Mouse (Mus musculus) heart, embryonic 12.5 days (tissue): ENCODE measurements around the gene Arhgap45. TPM values are rescaled to one million over a fixed set of nuclear protein-coding genes. Genes with fewer than 3 reads are reported as not detected.

ENCODE experiments used
- ATAC-seq: fragments of 200-750 bp; cut with Nextera tagmentation; 2 replicates; pipeline ENCODE4 v1.8.0; 2017; ENCODE audit warnings: moderate TSS enrichment, moderate library complexity; ENCODE audit not compliant: insufficient number of reproducible peaks, low FRiP score
- H3K27ac ChIP-seq: fragments of 300-500 bp; sonication (generic); 2 replicates; pipeline ENCODE4 v1.5.1; 2016; ENCODE audit warnings: mild to moderate bottlenecking, moderate library complexity; ENCODE audit not compliant: poor library complexity, severe bottlenecking
- H3K27me3 ChIP-seq: fragments of 300-500 bp; sonication (generic); replicated peaks from 2 replicates; pipeline ENCODE4 v1.6.1; 2016; ENCODE audit warnings: mild to moderate bottlenecking, moderate library complexity
- H3K36me3 ChIP-seq: fragments of 300-500 bp; sonication (generic); 2 replicates; pipeline ENCODE4 v1.6.1; 2016; ENCODE audit warnings: mild to moderate bottlenecking, moderate library complexity
- H3K4me1 ChIP-seq: fragments of 300-500 bp; sonication (generic); replicated peaks from 2 replicates; pipeline ENCODE4 v1.6.1; 2016; ENCODE audit warnings: mild to moderate bottlenecking
- H3K4me2 ChIP-seq: fragments of 300-500 bp; sonication (generic); 2 replicates; pipeline ENCODE4 v1.6.1; 2016; ENCODE audit warnings: mild to moderate bottlenecking, moderate library complexity
- H3K4me3 ChIP-seq: fragments of 300-500 bp; sonication (generic); 2 replicates; pipeline ENCODE4 v1.5.1; 2016; ENCODE audit warnings: mild to moderate bottlenecking
- H3K9ac ChIP-seq: fragments of 300-500 bp; sonication (generic); 2 replicates; pipeline ENCODE4 v1.6.1; 2016; ENCODE audit warnings: mild to moderate bottlenecking, moderate library complexity
- H3K9me3 ChIP-seq: fragments of 300-500 bp; sonication (generic); replicated peaks from 2 replicates; pipeline ENCODE4 v1.6.1; 2016; ENCODE audit warnings: mild to moderate bottlenecking, moderate library complexity
- WGBS: fragments of 180-500 bp; shearing (Covaris S2); methylation state at CpG from one replicate; pipeline ENCODE4 v1.1.7; 2016; 5-methylcytosine and 5-hydroxymethylcytosine counted together
- polyA plus RNA-seq: library from polyadenylated mRNA; unstranded; fragments of >200 nt; fragmentation: Nextera tagmentation; extraction: Ambion mirVana; gene quantifications from 2 replicates; pipeline ENCODE4 v1.2.1, GENCODE M21; 2016

The Arhgap45 gene
- 7.5 and 8.5 TPM in 2 replicates for polyA plus RNA-seq

GRCm38 (mm10) chr10:80016511-80016910, at the start of gene Arhgap45:
TSS of gene Arhgap45 (plus strand) at chr10:80016653.
- Histone ChIP-seq H3K4me1 (peaks cover 29% of the 10 kb centered on the region), H3K36me3 (peaks cover 9% of the 10 kb centered on the region; the same call in 1 of the 2 replicates), H3K27me3 (peaks cover 50% of the 10 kb centered on the region), H3K4me3 (no peak within 1 kb of the TSS), H3K9ac (no peak within 1 kb of the TSS; the same call in 1 of the 2 replicates), H3K27ac (no peak within 1 kb of the TSS), H3K4me2 (peak within 1 kb of the TSS; percentile 25; the same call in 1 of the 2 replicates), H3K9me3 (0 out of 2 replicates have a peak, but pooled peaks cover 3% of the 10 kb centered on the region)
- ATAC-seq, result no peak
- WGBS, result 56% methylated on average over 11 of the region's 11 CpGs

- WGBS, result 88% methylated on average over 5 of the region's 5 CpGs
- Histone ChIP-seq H3K4me3 (no peak overlapping the region), H3K36me3 (peaks cover 68% of the 10 kb centered on the region)
These were observed 49.5 kb upstream of the Arhgap45 start for GRCm38 (mm10) chr10:79966886-79967400.

GRCm38 (mm10) chr10:79968181-79968580, 48.3 kb upstream of the Arhgap45 start:
- Histone ChIP-seq H3K36me3 (peaks cover 56% of the 10 kb centered on the region), H3K9me3 (no peaks in the 10 kb centered on the region), H3K27me3 (peaks cover 53% of the 10 kb centered on the region), H3K4me2 (no peak overlapping the region), H3K27ac (no peak overlapping the region), H3K4me3 (no peak overlapping the region), H3K4me1 (peaks cover 14% of the 10 kb centered on the region), H3K9ac (no peak overlapping the region)
- no peak for ATAC-seq
- 76% methylated on average over 1 of the region's 1 CpGs for WGBS

More at GRCm38 (mm10) chr10:79966886-79967400, 49.5 kb upstream of the Arhgap45 start:
- no peak for ATAC-seq
- H3K9me3 ChIP-seq, result no peaks in the 10 kb centered on the region
- H3K4me1 ChIP-seq, result peaks cover 8% of the 10 kb centered on the region
- H3K27me3 ChIP-seq, result peaks cover 40% of the 10 kb centered on the region
- H3K27ac ChIP-seq, result no peak overlapping the region
- 0 out of 2 replicates have a peak overlapping the region, but pooled peaks have one; percentile 23 for H3K9ac ChIP-seq
- no peak overlapping the region for H3K4me2 ChIP-seq

GRCm38 (mm10) chr10:79969124-79969568, 47.3 kb upstream of the Arhgap45 start:
- peaks cover 14% of the 10 kb centered on the region for H3K4me1 ChIP-seq
- H3K4me3 ChIP-seq, result no peak overlapping the region
- peaks cover 49% of the 10 kb centered on the region for H3K36me3 ChIP-seq
- WGBS, result 17% methylated on average over 3 of the region's 3 CpGs
- H3K27ac ChIP-seq, result no peak overlapping the region
- H3K4me2 ChIP-seq, result no peak overlapping the region
- H3K9ac ChIP-seq, result no peak overlapping the region
- H3K9me3 ChIP-seq, result no peaks in the 10 kb centered on the region
- ATAC-seq, result no peak
- peaks cover 61% of the 10 kb centered on the region for H3K27me3 ChIP-seq

GRCm38 (mm10) chr10:79970415-79971182, 45.9 kb upstream of the Arhgap45 start, which contains the start of gene Grin3b:
TSS of gene Grin3b (plus strand) at chr10:79970715.
- H3K4me2 ChIP-seq, result peak within 1 kb of the TSS; percentile 80
- peaks cover 14% of the 10 kb centered on the region for H3K4me1 ChIP-seq
- H3K9ac ChIP-seq, result peak within 1 kb of the TSS; percentile 62
- H3K9me3 ChIP-seq, result no peaks in the 10 kb centered on the region
- H3K27me3 ChIP-seq, result peaks cover 61% of the 10 kb centered on the region
- peak within 1 kb of the TSS; percentile 47 for H3K4me3 ChIP-seq
- WGBS, result 7% methylated on average over 47 of the region's 47 CpGs
- no peak for ATAC-seq
- no peak within 1 kb of the TSS for H3K27ac ChIP-seq
- peaks cover 43% of the 10 kb centered on the region for H3K36me3 ChIP-seq

- no peak for ATAC-seq
- no peak overlapping the region for H3K27ac ChIP-seq
- H3K4me2 ChIP-seq, result peak overlapping the region; percentile 80
- H3K27me3 ChIP-seq, result peaks cover 61% of the 10 kb centered on the region
- H3K9me3 ChIP-seq, result no peaks in the 10 kb centered on the region
- peaks cover 43% of the 10 kb centered on the region for H3K36me3 ChIP-seq
- H3K4me1 ChIP-seq, result peaks cover 14% of the 10 kb centered on the region
- peak overlapping the region; percentile 62 for H3K9ac ChIP-seq
- peak overlapping the region; percentile 47 for H3K4me3 ChIP-seq
- 5% methylated on average over 21 of the region's 21 CpGs for WGBS
These were observed 45.3 kb upstream of the Arhgap45 start for GRCm38 (mm10) chr10:79971183-79971497.

- H3K27me3 ChIP-seq, result peaks cover 60% of the 10 kb centered on the region
These were observed 43.6 kb upstream of the Arhgap45 start for GRCm38 (mm10) chr10:79972831-79973230.

GRCm38 (mm10) chr10:79974087-79974486, 42.4 kb upstream of the Arhgap45 start:
- Histone ChIP-seq H3K4me1 (peaks cover 14% of the 10 kb centered on the region), H3K27ac (no peak overlapping the region), H3K4me3 (no peak overlapping the region), H3K9me3 (0 out of 2 replicates have a peak, but pooled peaks cover 5% of the 10 kb centered on the region), H3K27me3 (peaks cover 47% of the 10 kb centered on the region), H3K9ac (no peak overlapping the region), H3K36me3 (peaks cover 46% of the 10 kb centered on the region), H3K4me2 (no peak overlapping the region)
- WGBS, result 90% methylated on average over 21 of the region's 21 CpGs
- no peak for ATAC-seq

More at GRCm38 (mm10) chr10:79972831-79973230, 43.6 kb upstream of the Arhgap45 start:
- H3K36me3 ChIP-seq, result peaks cover 43% of the 10 kb centered on the region
- H3K27ac ChIP-seq, result no peak overlapping the region
- H3K4me3 ChIP-seq, result no peak overlapping the region
- 0 out of 2 replicates have a peak, but pooled peaks have one; percentile 2 for ATAC-seq
- 51% methylated on average over 14 of the region's 14 CpGs for WGBS
- 0 out of 2 replicates have a peak, but pooled peaks cover 5% of the 10 kb centered on the region for H3K9me3 ChIP-seq
- H3K9ac ChIP-seq, result no peak overlapping the region
- peaks cover 14% of the 10 kb centered on the region for H3K4me1 ChIP-seq
- H3K4me2 ChIP-seq, result no peak overlapping the region

- no peak overlapping the region for H3K4me3 ChIP-seq
- no peak for ATAC-seq
- 84% methylated on average over 8 of the region's 8 CpGs for WGBS
- H3K27me3 ChIP-seq, result peaks cover 42% of the 10 kb centered on the region
- H3K9me3 ChIP-seq, result 0 out of 2 replicates have a peak, but pooled peaks cover 5% of the 10 kb centered on the region
- no peak overlapping the region for H3K9ac ChIP-seq
- peaks cover 17% of the 10 kb centered on the region for H3K4me1 ChIP-seq
- peaks cover 52% of the 10 kb centered on the region for H3K36me3 ChIP-seq
- no peak overlapping the region for H3K4me2 ChIP-seq
- H3K27ac ChIP-seq, result no peak overlapping the region
These were observed 41.8 kb upstream of the Arhgap45 start for GRCm38 (mm10) chr10:79974668-79975067.

- Histone ChIP-seq H3K27me3 (peaks cover 28% of the 10 kb centered on the region), H3K9me3 (0 out of 2 replicates have a peak, but pooled peaks cover 5% of the 10 kb centered on the region), H3K4me3 (no peak overlapping the region), H3K36me3 (peaks cover 56% of the 10 kb centered on the region), H3K27ac (no peak overlapping the region), H3K9ac (no peak overlapping the region), H3K4me2 (no peak overlapping the region), H3K4me1 (peaks cover 25% of the 10 kb centered on the region)
- WGBS, result 85% methylated on average over 28 of the region's 28 CpGs
- no peak for ATAC-seq
These were observed 40.3 kb upstream of the Arhgap45 start for GRCm38 (mm10) chr10:79976071-79976721.

GRCm38 (mm10) chr10:79976722-79977107, 39.7 kb upstream of the Arhgap45 start:
- peaks cover 23% of the 10 kb centered on the region for H3K27me3 ChIP-seq
- 79% methylated on average over 36 of the region's 36 CpGs for WGBS
- no peak for ATAC-seq
- no peak overlapping the region for H3K9ac ChIP-seq
- H3K36me3 ChIP-seq, result peaks cover 62% of the 10 kb centered on the region
- H3K4me3 ChIP-seq, result no peak overlapping the region
- H3K9me3 ChIP-seq, result 0 out of 2 replicates have a peak, but pooled peaks cover 5% of the 10 kb centered on the region
- H3K27ac ChIP-seq, result no peak overlapping the region
- no peak overlapping the region for H3K4me2 ChIP-seq
- peaks cover 27% of the 10 kb centered on the region for H3K4me1 ChIP-seq
